In genomic region chr14:45463599-45463998, GRCm38 (mm10) we compare ENCODE assay signal across 8 mouse cellular contexts. TPM values are rescaled to one million over a fixed set of nuclear protein-coding genes. Genes with fewer than 3 reads are reported as not detected.
DNase-seq lines count a peak whose midpoint lies in the region; ATAC-seq and TF ChIP-seq lines count a peak whose summit lies in the region.

No protein-coding gene starts in this region.

- TF ChIP-seq POLR2A in cerebellum, adult 2 months (IDR thresholded peaks at IDR 0.05; ENCODE audit: borderline replicate concordance, insufficient read depth, low read length) = no peak

- H3K9me3 ChIP-seq in intestine, embryonic 16.5 days (ENCODE audit: control insufficient read depth, low read length) = no peaks in the 10 kb centered on the region
- H3K9me3 ChIP-seq in stomach, embryonic 15.5 days = no peaks in the 10 kb centered on the region

- H3K4me1 ChIP-seq in intestine, embryonic 16.5 days (ENCODE audit: control insufficient read depth, insufficient read depth, low read length) = peaks cover 13% of the 10 kb centered on the region
- peaks cover 13% of the 10 kb centered on the region; the same call in 1 of the 2 replicates for H3K4me1 ChIP-seq in stomach, embryonic 15.5 days
- H3K4me1 ChIP-seq in cerebellum, adult 2 months (ENCODE audit: control insufficient read depth, insufficient read depth, low read length) = peaks cover 8% of the 10 kb centered on the region

- no peak overlapping the region for H3K4me2 ChIP-seq in intestine, embryonic 16.5 days (ENCODE audit: low read depth, low read length)
- no peak overlapping the region for H3K4me2 ChIP-seq in stomach, embryonic 15.5 days

- intact Hi-C loops in gastrocnemius, adult 2 months (cut with DNase I) = loop anchor here (5.0 kb wide), 1 partner anchor 69 kb away; the partner anchor contains the start of gene Fermt2
- intact Hi-C loops in left cerebral cortex, postnatal 4 days (cut with DNase I) = no loop called here

- peak overlapping the region; percentile 12; the same call in 1 of the 2 replicates for H3K9ac ChIP-seq in intestine, embryonic 16.5 days (ENCODE audit: low read depth, low read length)
- H3K9ac ChIP-seq in stomach, embryonic 15.5 days = no peak overlapping the region

- H3K36me3 ChIP-seq in intestine, embryonic 16.5 days (ENCODE audit: control insufficient read depth, insufficient read depth, low read length) = peaks cover 10% of the 10 kb centered on the region
- H3K36me3 ChIP-seq in stomach, embryonic 15.5 days = peaks cover 42% of the 10 kb centered on the region; the same call in 1 of the 2 replicates

- no peak overlapping the region; the same call in 1 of the 2 replicates for H3K4me3 ChIP-seq in gastrocnemius, adult 2 months
- H3K4me3 ChIP-seq in intestine, embryonic 16.5 days (ENCODE audit: low read length) = no peak overlapping the region
- H3K4me3 ChIP-seq in stomach, embryonic 15.5 days (replicated peaks) = no peak overlapping the region
- no peak overlapping the region for H3K4me3 ChIP-seq in cerebellum, adult 2 months (replicated peaks; ENCODE audit: insufficient read depth, low read depth, low read length)

- ATAC-seq in intestine, embryonic 16.5 days = peak; percentile 93
- peak; percentile 81; the same call in 1 of the 2 replicates for ATAC-seq in stomach, embryonic 15.5 days (ENCODE audit: insufficient read depth, low FRiP score, low read depth)

- TF ChIP-seq CTCF in gastrocnemius, adult 2 months (IDR thresholded peaks at IDR 0.05) = no peak
- TF ChIP-seq CTCF in cerebellum, adult 2 months (IDR thresholded peaks at IDR 0.05; ENCODE audit: borderline replicate concordance, insufficient read depth, low read depth, low read length) = no peak

- H3K27me3 ChIP-seq in intestine, embryonic 16.5 days (replicated peaks; ENCODE audit: control insufficient read depth, insufficient read depth, low read length) = no peaks in the 10 kb centered on the region
- no peaks in the 10 kb centered on the region for H3K27me3 ChIP-seq in stomach, embryonic 15.5 days (replicated peaks)
- H3K27me3 ChIP-seq in cerebellum, adult 2 months (ENCODE audit: control insufficient read depth, insufficient read depth, low read length) = no peaks in the 10 kb centered on the region

- DNase-seq in gastrocnemius, adult 2 months = peak; percentile 46
- no peak for DNase-seq in gastrocnemius, postnatal 25 days
- peak; percentile 98 for DNase-seq in heart, adult 11 months
- DNase-seq in lung, adult 18-20 months = peak; percentile 68 to 82
- DNase-seq in cerebellum, adult 2 months = no peak
- no peak for DNase-seq in left cerebral cortex, postnatal 4 days

- peak overlapping the region; percentile 80 for H3K27ac ChIP-seq in gastrocnemius, adult 2 months
- H3K27ac ChIP-seq in intestine, embryonic 16.5 days (ENCODE audit: low read length) = peak overlapping the region; percentile 70
- H3K27ac ChIP-seq in stomach, embryonic 15.5 days = peak overlapping the region; percentile 42
- no peak overlapping the region for H3K27ac ChIP-seq in cerebellum, adult 2 months (ENCODE audit: insufficient read depth, low read length)

- 9% methylated on average over 10 of the region's 10 CpGs for WGBS in intestine, embryonic 16.5 days
- WGBS in stomach, embryonic 15.5 days = 10% methylated on average over 10 of the region's 10 CpGs
- WGBS in cerebellum, adult 2 months = 50% methylated on average over 10 of the region's 10 CpGs

RNA-seq across cellular contexts. Expression of gene Gnpnat1, which starts 58.9 kb away (rescaled TPM):
- 10 to 100 TPM in 1 of 2 experiments, 1 to 10 TPM in 1; 6.0 to 10.9 TPM for total RNA-seq in gastrocnemius, adult 2 months (2021)
- 1 to 10 TPM; 9.2 to 9.7 TPM for total RNA-seq in gastrocnemius, postnatal 25 days (2021)
- polyA plus RNA-seq in intestine, embryonic 16.5 days (2015; fragmentation: Nextera tagmentation; extraction: Ambion mirVana) = 68.4 and 72.1 TPM in 2 replicates
- polyA plus RNA-seq in stomach, embryonic 15.5 days (2015; fragmentation: Nextera tagmentation; extraction: Ambion mirVana) = 55.8 and 56.4 TPM in 2 replicates
- 14.1 and 14.4 TPM in 2 replicates for polyA plus RNA-seq in cerebellum, adult 2 months (2012; rRNA removed)
- total RNA-seq in left cerebral cortex, postnatal 4 days (2021) = 10 to 100 TPM; 14.8 to 17.6 TPM

Comparison
In these comparisons a context has a peak if more than half of its experiments do, and no peak if none do; other contexts are left out.
1. DNase-seq: peak in gastrocnemius, adult 2 months (single experiment), heart, adult 11 months (single experiment) and lung, adult 18-20 months (2 of 2); none in gastrocnemius, postnatal 25 days (single experiment), cerebellum, adult 2 months (0 of 2) and left cerebral cortex, postnatal 4 days (single experiment).